ENCODE assay signal across 11 mouse cellular contexts in the genomic region with DNA sequence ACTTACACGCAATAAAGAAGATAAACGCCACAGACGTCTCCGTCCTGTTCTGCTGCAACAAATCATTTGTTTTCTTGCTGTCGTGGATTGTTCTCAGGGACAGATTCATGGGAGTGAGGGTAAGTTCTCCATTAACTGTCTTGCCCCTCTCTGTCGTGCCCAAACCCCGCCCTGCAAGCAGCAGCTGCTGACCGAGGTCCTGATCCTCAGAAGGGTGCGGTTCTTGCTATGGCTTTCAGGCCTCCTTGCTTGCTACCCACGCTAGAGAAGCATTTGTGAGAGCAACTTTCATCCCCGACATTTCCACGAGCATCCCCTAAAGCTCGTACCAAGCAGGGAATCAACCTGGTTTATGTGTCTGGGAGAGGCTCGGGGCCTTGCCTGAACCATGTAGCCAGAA. TPM values are rescaled to one million over a fixed set of nuclear protein-coding genes. Genes with fewer than 3 reads are reported as not detected.
DNase-seq lines count a peak whose midpoint lies in the region.
"Had no signal": no experiment of that assay in that cellular context is flagged by ENCODE, and none has a peak within 500 bp of the region (broad histone marks: within the 10 kb centered on the region; RNA-seq: fewer than 3 reads in every experiment).

No protein-coding gene starts in this region.

- H3K27me3 ChIP-seq in limb, embryonic 10.5 days (ENCODE audit: low read depth, poor library complexity, severe bottlenecking), result no peaks in the 10 kb centered on the region
- H3K27me3 ChIP-seq: embryonic facial prominence, embryonic 12.5 days had no signal

- no peaks in the 10 kb centered on the region for H3K36me3 ChIP-seq in limb, embryonic 10.5 days
- H3K36me3 ChIP-seq: embryonic facial prominence, embryonic 12.5 days; midbrain, embryonic 12.5 days had no signal

- peak; percentile 49 for DNase-seq in adrenal gland, postnatal 10 days
- no peak for DNase-seq in adrenal gland, adult 2 months
- DNase-seq in kidney, postnatal 14 days, result peak; percentile 39
- no peak for DNase-seq in kidney, adult 8-10 months
- peak; percentile 26 for DNase-seq in WW6 (ENCODE audit: low read depth, low spot score)
- DNase-seq in limb, embryonic 10.5 days (ENCODE audit: low spot score), result peak; percentile 51
- no peak for DNase-seq in frontal cortex, postnatal 25 days (ENCODE audit: low spot score in 2 of 2)
- DNase-seq in cerebellum, postnatal 14 days, result no peak
- DNase-seq: thymus, adult 2 months had no signal

- H3K9me3 ChIP-seq in limb, embryonic 10.5 days (replicated peaks), result no peaks in the 10 kb centered on the region
- H3K9me3 ChIP-seq: embryonic facial prominence, embryonic 12.5 days; midbrain, embryonic 12.5 days had no signal

- no peak overlapping the region for H3K27ac ChIP-seq in limb, embryonic 10.5 days
- H3K27ac ChIP-seq: embryonic facial prominence, embryonic 12.5 days; midbrain, embryonic 12.5 days had no signal

- WGBS in limb, embryonic 10.5 days, result 43% methylated on average over 14 of the region's 14 CpGs

- no peaks in the 10 kb centered on the region for H3K4me1 ChIP-seq in limb, embryonic 10.5 days
- H3K4me1 ChIP-seq: embryonic facial prominence, embryonic 12.5 days; midbrain, embryonic 12.5 days had no signal

- H3K4me3 ChIP-seq in limb, embryonic 10.5 days, result no peak overlapping the region
- H3K4me3 ChIP-seq: embryonic facial prominence, embryonic 12.5 days; midbrain, embryonic 12.5 days had no signal

RNA-seq across cellular contexts. Expression of a gene that starts 40.1 kb away (rescaled TPM):
- total RNA-seq in adrenal gland, postnatal 10 days (2021), result 10 to 100 TPM; 30.3 to 33.6 TPM
- 10 to 100 TPM; 25.5 to 37.6 TPM for total RNA-seq in adrenal gland, adult 2 months (2021)
- 62.6 and 75.9 TPM in 2 replicates for polyA plus RNA-seq in adrenal gland, adult 2 months (2012; rRNA removed)
- 41.9 and 42.3 TPM in 2 replicates for polyA plus RNA-seq in limb, embryonic 10.5 days (2016; fragmentation: Nextera tagmentation; extraction: Ambion mirVana)

Comparison
In these comparisons a context has a peak if more than half of its experiments do, and no peak if none do; other contexts are left out.
1. DNase-seq: peak in adrenal gland, postnatal 10 days (single experiment), kidney, postnatal 14 days (single experiment), WW6 (single experiment) and limb, embryonic 10.5 days (single experiment); none in adrenal gland, adult 2 months (single experiment), kidney, adult 8-10 months (0 of 2), frontal cortex, postnatal 25 days (0 of 2) and cerebellum, postnatal 14 days (0 of 2).